8 mouse cellular contexts compared by ENCODE assay signal in the genomic region with DNA sequence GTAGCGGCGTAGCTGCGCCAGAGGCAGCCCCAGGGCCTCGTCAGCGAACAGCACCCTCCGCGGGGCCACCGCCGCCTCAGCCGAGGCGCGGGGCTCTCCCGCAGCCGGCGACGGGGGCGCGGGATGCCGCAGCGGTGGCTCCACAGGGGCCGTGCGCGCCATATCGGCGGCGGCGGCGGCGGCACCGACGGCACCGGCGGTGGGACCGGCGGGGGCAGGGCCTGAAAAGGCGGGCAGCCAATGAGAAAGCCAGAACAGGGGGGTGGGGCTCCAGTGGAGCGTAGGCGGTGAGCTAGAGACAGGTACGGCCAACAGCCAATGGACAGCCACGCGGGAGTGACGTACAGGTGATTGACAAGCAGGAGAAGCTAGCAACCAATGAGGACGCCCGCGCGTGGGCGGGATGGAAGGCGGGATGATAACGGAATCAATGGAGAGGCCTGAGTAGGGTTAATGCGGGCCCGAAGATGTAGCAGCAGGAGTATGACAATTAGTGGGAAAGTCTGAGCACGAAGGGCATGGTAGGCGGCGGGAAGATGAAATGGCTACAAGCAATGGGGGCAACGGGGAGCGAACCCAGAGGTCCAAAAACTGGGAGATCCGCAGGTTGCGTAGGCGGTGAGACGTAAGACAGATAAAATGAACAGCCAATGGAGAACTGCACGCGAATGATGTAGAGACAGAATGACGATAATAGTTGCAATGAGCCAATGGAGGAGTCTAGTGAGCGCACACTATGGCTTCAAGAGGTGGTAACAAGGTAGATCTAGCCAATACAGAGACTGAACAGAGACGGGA. TPM values are rescaled to one million over a fixed set of nuclear protein-coding genes. Genes with fewer than 3 reads are reported as not detected.
A peak's percentile ranks its signal among the peaks of the same experiment; 100 is the strongest.
DNase-seq lines count a peak whose midpoint lies in the region; ATAC-seq lines count a peak whose summit lies in the region.

A gene (minus strand): TSS at position 197 of the 798 bp plus-strand sequence.

- peaks cover 10% of the 10 kb centered on the region for H3K4me1 ChIP-seq in hindbrain, embryonic 16.5 days (ENCODE audit: control insufficient read depth, insufficient read depth, low read depth, low read length)

- H3K4me3 ChIP-seq in hindbrain, embryonic 16.5 days (ENCODE audit: low read length) = peak within 1 kb of the TSS; percentile 61
- H3K4me3 ChIP-seq in macrophage (ENCODE audit: inconsistent target) = peak within 1 kb of the TSS; percentile 33

- H3K27me3 ChIP-seq in hindbrain, embryonic 16.5 days (replicated peaks; ENCODE audit: control insufficient read depth, insufficient read depth, low read length) = no peaks in the 10 kb centered on the region

- H3K79me2 ChIP-seq in macrophage (ENCODE audit: inconsistent target) = no peaks in the 10 kb centered on the region; the same call in 1 of the 2 replicates

- ATAC-seq in hindbrain, embryonic 16.5 days = peak; percentile 97

- peak within 1 kb of the TSS; percentile 79 for H3K9ac ChIP-seq in hindbrain, embryonic 16.5 days (ENCODE audit: low read depth, low read length)

- peak within 1 kb of the TSS; percentile 71 for H3K4me2 ChIP-seq in hindbrain, embryonic 16.5 days (ENCODE audit: low read length)

- 18% methylated on average over 51 of the region's 65 CpGs for WGBS in hindbrain, embryonic 16.5 days
- WGBS in macrophage (ENCODE audit: missing documents) = 18% methylated on average over 38 of the region's 65 CpGs

- H3K36me3 ChIP-seq in hindbrain, embryonic 16.5 days (ENCODE audit: control insufficient read depth, insufficient read depth, low read length) = no peaks in the 10 kb centered on the region
- no peaks in the 10 kb centered on the region for H3K36me3 ChIP-seq in macrophage (ENCODE audit: inconsistent target)

- DNase-seq in WW6 (ENCODE audit: low read depth, low spot score) = peak; percentile 71
- peak; percentile 66 to 87 for DNase-seq in cerebellum, postnatal 4 days (ENCODE audit: low spot score in 2 of 2)
- DNase-seq in gastrocnemius, adult 18-20 months (ENCODE audit: low spot score) = peak; percentile 92
- peak; percentile 93 to 96 for DNase-seq in left cerebral cortex, adult 18-20 months (ENCODE audit: low spot score in 2 of 2)
- peak; percentile 97 for DNase-seq in right cerebral cortex, adult 18-20 months
- peak; percentile 73 for DNase-seq in urinary bladder, postnatal 10 days (ENCODE audit: low spot score)

- H3K27ac ChIP-seq in hindbrain, embryonic 16.5 days (ENCODE audit: low read depth, low read length) = peak within 1 kb of the TSS; percentile 95
- no peak within 1 kb of the TSS for H3K27ac ChIP-seq in macrophage

- no peaks in the 10 kb centered on the region for H3K9me3 ChIP-seq in hindbrain, embryonic 16.5 days (ENCODE audit: control insufficient read depth, low read length)

RNA-seq across cellular contexts. Expression of the gene that starts here (rescaled TPM):
- total RNA-seq in gastrocnemius, adult 18-20 months (2021) = 1 to 10 TPM; 3.1 to 3.9 TPM
- polyA plus RNA-seq in hindbrain, embryonic 16.5 days (2015; fragmentation: Nextera tagmentation; extraction: Ambion mirVana) = 7.1 and 8.7 TPM in 2 replicates
- total RNA-seq in left cerebral cortex, adult 18-20 months (2021) = 10 to 100 TPM; 20.3 to 29.1 TPM
- 10 to 100 TPM in 2 of 26 experiments, 1 to 10 TPM in 24; 1.1 to 13.8 (median 5.8) TPM for total RNA-seq in macrophage (2018; cell fraction: chromatin; rRNA removed)
- total RNA-seq in macrophage (2018; cell fraction: cytosol; rRNA removed) = 1 to 10 TPM in 23 of 26 experiments, under 1 TPM in 3; 0.81 to 3.7 (median 1.5) TPM
- total RNA-seq in macrophage (2018; cell fraction: nucleus; rRNA removed) = 1 to 10 TPM; 1.3 to 9.5 (median 4.8) TPM
- 1.1 to 2.8 TPM (median 1.4 TPM) in 3 replicates for polyA plus RNA-seq in macrophage (2018)

Comparison
In these comparisons a context has a peak if more than half of its experiments do, and no peak if none do; other contexts are left out.
1. RNA of the gene that starts here (total RNA-seq): 20.3 to 29.1 TPM in left cerebral cortex, adult 18-20 months; 3.1 to 3.9 TPM in gastrocnemius, adult 18-20 months; every median in the first group is over 4 times any median in the second.
2. Peak in every context shown above with its lines, with median percentiles within 50 percentile points of each other: DNase-seq.